Comparison of ENCODE assay signal across 8 mouse cellular contexts in genomic region chr5:24453283-24453984, GRCm38 (mm10). TPM values are rescaled to one million over a fixed set of nuclear protein-coding genes. Genes with fewer than 3 reads are reported as not detected.
A peak's percentile ranks its signal among the peaks of the same experiment; 100 is the strongest.
DNase-seq lines count a peak whose midpoint lies in the region; ATAC-seq and TF ChIP-seq lines count a peak whose summit lies in the region.

No protein-coding gene starts in this region.

- H3K4me1 ChIP-seq in brown adipose tissue, adult 24 weeks (ENCODE audit: control insufficient read depth, insufficient read depth, insufficient read length, low read length): peaks cover 26% of the 10 kb centered on the region
- peaks cover 31% of the 10 kb centered on the region for H3K4me1 ChIP-seq in forebrain, embryonic 11.5 days (replicated peaks; ENCODE audit: control insufficient read depth, insufficient read depth, low read length)
- H3K4me1 ChIP-seq in liver, embryonic 14.5 days (replicated peaks; ENCODE audit: control insufficient read depth in 2 of 2, insufficient read depth in 2 of 2, low read length in 1 of 2): peaks cover 19 to 22% of the 10 kb centered on the region in 2 experiments

- TF ChIP-seq EP300 in liver, embryonic 14.5 days (IDR thresholded peaks at IDR 0.05; ENCODE audit: low read depth): no peak

- peak overlapping the region; percentile 98 for H3K4me2 ChIP-seq in forebrain, embryonic 11.5 days (ENCODE audit: low read depth, low read length, severe bottlenecking)
- H3K4me2 ChIP-seq in liver, embryonic 14.5 days (ENCODE audit: low read depth): peak overlapping the region; percentile 100

- H3K36me3 ChIP-seq in forebrain, embryonic 11.5 days (ENCODE audit: control insufficient read depth, insufficient read depth, low read length): no peaks in the 10 kb centered on the region; the same call in 1 of the 2 replicates
- H3K36me3 ChIP-seq in liver, embryonic 14.5 days (replicated peaks; ENCODE audit: control insufficient read depth, insufficient read depth, low read depth): no peaks in the 10 kb centered on the region; the same call in 1 of the 2 replicates

- peak; percentile 22; the same call in 1 of the 2 replicates for TF ChIP-seq CTCF in liver, embryonic 14.5 days (IDR thresholded peaks at IDR 0.05; ENCODE audit: low read depth)

- ATAC-seq in forebrain, embryonic 11.5 days (replicated peaks; ENCODE audit: low FRiP score): peak; percentile 8; the same call in 1 of the 2 replicates
- no peak for ATAC-seq in liver, embryonic 14.5 days (ENCODE audit: insufficient read depth)

- WGBS in forebrain, embryonic 11.5 days: 5% methylated on average over 5 of the region's 5 CpGs
- WGBS in liver, embryonic 14.5 days (ENCODE audit: insufficient replicate concordance): 33% methylated on average over 5 of the region's 5 CpGs

- DNase-seq in layer of hippocampus, postnatal 10 days (ENCODE audit: low spot score in 2 of 2): peak; percentile 43 to 51
- no peak for DNase-seq in layer of hippocampus, adult 18-20 months (ENCODE audit: low spot score in 2 of 2)
- DNase-seq in forebrain, embryonic 11.5 days (ENCODE audit: low spot score): peak; percentile 72
- no peak for DNase-seq in liver, embryonic 14.5 days (ENCODE audit: low read depth in 3 of 3, low spot score in 3 of 3)
- DNase-seq in thymus, postnatal 36 days: no peak
- no peak for DNase-seq in frontal cortex, postnatal 14 days (ENCODE audit: low spot score in 2 of 2)
- DNase-seq in adrenal gland, postnatal 36 days: no peak

- H3K4me3 ChIP-seq in brown adipose tissue, adult 24 weeks (ENCODE audit: insufficient read depth, low read depth, low read length): peak overlapping the region; percentile 86
- peak overlapping the region; percentile 93 for H3K4me3 ChIP-seq in forebrain, embryonic 11.5 days (ENCODE audit: low read depth, low read length)
- peak overlapping the region; percentile 90 to 94 for H3K4me3 ChIP-seq in liver, embryonic 14.5 days (ENCODE audit: insufficient read depth in 1 of 2, low read depth in 2 of 2, low read length in 2 of 2)

- peak overlapping the region; percentile 93 for H3K9ac ChIP-seq in forebrain, embryonic 11.5 days (ENCODE audit: low read length)
- peak overlapping the region; percentile 89 for H3K9ac ChIP-seq in liver, embryonic 14.5 days (replicated peaks)

- H3K27me3 ChIP-seq in forebrain, embryonic 11.5 days (ENCODE audit: control insufficient read depth, insufficient read depth, low read length): no peaks in the 10 kb centered on the region
- H3K27me3 ChIP-seq in liver, embryonic 14.5 days (ENCODE audit: control insufficient read depth, insufficient read depth, low read length): no peaks in the 10 kb centered on the region

- H3K27ac ChIP-seq in brown adipose tissue, adult 24 weeks (replicated peaks; ENCODE audit: low read depth, low read length): peak overlapping the region; percentile 73
- H3K27ac ChIP-seq in forebrain, embryonic 11.5 days (ENCODE audit: low read depth, low read length): peak overlapping the region; percentile 86
- no peak overlapping the region for H3K27ac ChIP-seq in liver, embryonic 14.5 days

- no peaks in the 10 kb centered on the region for H3K9me3 ChIP-seq in forebrain, embryonic 11.5 days (ENCODE audit: control insufficient read depth, low read length)
- no peaks in the 10 kb centered on the region for H3K9me3 ChIP-seq in liver, embryonic 14.5 days (ENCODE audit: control insufficient read depth, low read length)

RNA-seq across cellular contexts. Expression of gene Agap3, which starts 1.5 kb away (rescaled TPM):
- 100 to 1,000 TPM; 511 to 516 TPM for total RNA-seq in layer of hippocampus, postnatal 10 days (2021)
- 100 to 1,000 TPM; 673 to 687 TPM for total RNA-seq in layer of hippocampus, adult 18-20 months (2021)
- 17.2 and 23.2 TPM in 2 replicates for polyA plus RNA-seq in brown adipose tissue, adult 24 weeks (2012; ENCODE audit: insufficient read depth, insufficient read length, missing spikeins)
- 52.7 and 67.0 TPM in 2 replicates for polyA plus RNA-seq in forebrain, embryonic 11.5 days (2014; fragmentation: Nextera tagmentation; extraction: Ambion mirVana)
- 16.9 and 17.8 TPM in 2 replicates for polyA plus RNA-seq in liver, embryonic 14.5 days (2012; rRNA removed)
- polyA plus RNA-seq in liver, embryonic 14.5 days (2014; fragmentation: Nextera tagmentation; extraction: Ambion mirVana): 6.6 and 10.1 TPM in 2 replicates
- total RNA-seq in adrenal gland, postnatal 36 days (2021): 10 to 100 TPM; 83.0 to 83.1 TPM

RNA-seq across cellular contexts. Expression of gene Tmub1, which starts 5.8 kb away (rescaled TPM):
- 10 to 100 TPM; 24.1 to 26.4 TPM for total RNA-seq in layer of hippocampus, postnatal 10 days (2021)
- 10 to 100 TPM; 21.8 to 23.7 TPM for total RNA-seq in layer of hippocampus, adult 18-20 months (2021)
- polyA plus RNA-seq in brown adipose tissue, adult 24 weeks (2012; ENCODE audit: insufficient read depth, insufficient read length, missing spikeins): 3.8 and 11.7 TPM in 2 replicates
- 30.2 and 31.8 TPM in 2 replicates for polyA plus RNA-seq in forebrain, embryonic 11.5 days (2014; fragmentation: Nextera tagmentation; extraction: Ambion mirVana)
- 5.3 and 7.6 TPM in 2 replicates for polyA plus RNA-seq in liver, embryonic 14.5 days (2012; rRNA removed)
- polyA plus RNA-seq in liver, embryonic 14.5 days (2014; fragmentation: Nextera tagmentation; extraction: Ambion mirVana): 4.0 and 6.5 TPM in 2 replicates
- 10 to 100 TPM; 11.0 to 16.2 TPM for total RNA-seq in adrenal gland, postnatal 36 days (2021)

RNA-seq across cellular contexts. Expression of gene Fastk, which starts 8.3 kb away (rescaled TPM):
- total RNA-seq in layer of hippocampus, postnatal 10 days (2021): 100 to 1,000 TPM in 1 of 2 experiments, 10 to 100 TPM in 1; 87.4 to 111 TPM
- 100 to 1,000 TPM; 109 to 115 TPM for total RNA-seq in layer of hippocampus, adult 18-20 months (2021)
- polyA plus RNA-seq in brown adipose tissue, adult 24 weeks (2012; ENCODE audit: insufficient read depth, insufficient read length, missing spikeins): 148 and 188 TPM in 2 replicates
- polyA plus RNA-seq in forebrain, embryonic 11.5 days (2014; fragmentation: Nextera tagmentation; extraction: Ambion mirVana): 104 and 116 TPM in 2 replicates
- polyA plus RNA-seq in liver, embryonic 14.5 days (2012; rRNA removed): 59.9 and 82.4 TPM in 2 replicates
- 40.8 and 47.2 TPM in 2 replicates for polyA plus RNA-seq in liver, embryonic 14.5 days (2014; fragmentation: Nextera tagmentation; extraction: Ambion mirVana)
- total RNA-seq in adrenal gland, postnatal 36 days (2021): 10 to 100 TPM; 89.8 to 91.1 TPM

RNA-seq across cellular contexts. Expression of gene Slc4a2, which starts 29.8 kb away (rescaled TPM):
- total RNA-seq in layer of hippocampus, postnatal 10 days (2021): 10 to 100 TPM; 22.0 to 33.7 TPM
- 10 to 100 TPM; 30.1 to 30.8 TPM for total RNA-seq in layer of hippocampus, adult 18-20 months (2021)
- polyA plus RNA-seq in brown adipose tissue, adult 24 weeks (2012; ENCODE audit: insufficient read depth, insufficient read length, missing spikeins): 8.2 and 14.9 TPM in 2 replicates
- 28.4 and 28.7 TPM in 2 replicates for polyA plus RNA-seq in forebrain, embryonic 11.5 days (2014; fragmentation: Nextera tagmentation; extraction: Ambion mirVana)
- polyA plus RNA-seq in liver, embryonic 14.5 days (2012; rRNA removed): 11.6 and 12.9 TPM in 2 replicates
- 5.6 and 6.0 TPM in 2 replicates for polyA plus RNA-seq in liver, embryonic 14.5 days (2014; fragmentation: Nextera tagmentation; extraction: Ambion mirVana)
- total RNA-seq in adrenal gland, postnatal 36 days (2021): 10 to 100 TPM; 44.4 to 62.2 TPM

RNA-seq across cellular contexts. Expression of gene Cdk5, which starts 30.1 kb away (rescaled TPM):
- total RNA-seq in layer of hippocampus, postnatal 10 days (2021): 100 to 1,000 TPM; 127 to 133 TPM
- total RNA-seq in layer of hippocampus, adult 18-20 months (2021): 100 to 1,000 TPM; 126 to 133 TPM
- 51.3 and 56.7 TPM in 2 replicates for polyA plus RNA-seq in brown adipose tissue, adult 24 weeks (2012; ENCODE audit: insufficient read depth, insufficient read length, missing spikeins)
- 47.5 and 53.9 TPM in 2 replicates for polyA plus RNA-seq in forebrain, embryonic 11.5 days (2014; fragmentation: Nextera tagmentation; extraction: Ambion mirVana)
- polyA plus RNA-seq in liver, embryonic 14.5 days (2012; rRNA removed): 9.9 and 10.3 TPM in 2 replicates
- polyA plus RNA-seq in liver, embryonic 14.5 days (2014; fragmentation: Nextera tagmentation; extraction: Ambion mirVana): 8.2 and 8.9 TPM in 2 replicates
- total RNA-seq in adrenal gland, postnatal 36 days (2021): 10 to 100 TPM; 36.5 to 44.0 TPM

Comparison
In these comparisons a context has a peak if more than half of its experiments do, and no peak if none do; other contexts are left out.
1. DNase-seq: peak in layer of hippocampus, postnatal 10 days (2 of 2) and forebrain, embryonic 11.5 days (single experiment); none in layer of hippocampus, adult 18-20 months (0 of 2), liver, embryonic 14.5 days (0 of 3), thymus, postnatal 36 days (0 of 2), frontal cortex, postnatal 14 days (0 of 2) and adrenal gland, postnatal 36 days (0 of 2).
2. RNA of gene Agap3, which starts 1.5 kb away (total RNA-seq): 673 to 687 TPM in layer of hippocampus, adult 18-20 months and 511 to 516 TPM in layer of hippocampus, postnatal 10 days; 83.0 to 83.1 TPM in adrenal gland, postnatal 36 days; every median in the first group is over 4 times any median in the second.
3. Peak in every context shown above with its lines, with median percentiles within 50 percentile points of each other: H3K4me3 ChIP-seq.